Mouse (Mus musculus): ENCODE results near the gene Mybph.
"Not testable (repeated sequence)": the region's sequence is repeated elsewhere in the genome, so short reads cannot be mapped to it uniquely, and the experiment has no call there.

The Mybph gene

DNA sequence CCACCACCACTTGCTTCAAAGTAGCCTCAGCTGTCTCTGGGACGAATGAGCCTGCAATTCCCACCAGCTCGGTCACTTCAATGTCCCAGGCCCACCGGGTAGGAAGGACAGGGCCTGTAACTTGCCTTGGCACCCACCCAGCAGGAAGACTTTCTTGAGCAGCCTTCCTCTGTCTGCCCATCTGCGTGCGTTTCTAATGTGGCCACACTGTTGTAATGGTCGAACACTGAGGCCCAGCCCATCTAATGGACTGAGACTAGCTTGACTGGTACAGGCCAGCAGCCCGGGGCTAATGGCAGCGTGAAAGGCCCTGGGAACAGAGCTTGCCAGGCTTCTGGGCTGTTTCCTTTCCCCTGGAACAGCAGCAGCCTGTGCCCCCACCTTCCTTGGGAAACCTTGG lies 39.1 kb downstream of the Mybph start:
- no peak for DNase-seq (ENCODE audit: low spot score in 2 of 2)

DNA sequence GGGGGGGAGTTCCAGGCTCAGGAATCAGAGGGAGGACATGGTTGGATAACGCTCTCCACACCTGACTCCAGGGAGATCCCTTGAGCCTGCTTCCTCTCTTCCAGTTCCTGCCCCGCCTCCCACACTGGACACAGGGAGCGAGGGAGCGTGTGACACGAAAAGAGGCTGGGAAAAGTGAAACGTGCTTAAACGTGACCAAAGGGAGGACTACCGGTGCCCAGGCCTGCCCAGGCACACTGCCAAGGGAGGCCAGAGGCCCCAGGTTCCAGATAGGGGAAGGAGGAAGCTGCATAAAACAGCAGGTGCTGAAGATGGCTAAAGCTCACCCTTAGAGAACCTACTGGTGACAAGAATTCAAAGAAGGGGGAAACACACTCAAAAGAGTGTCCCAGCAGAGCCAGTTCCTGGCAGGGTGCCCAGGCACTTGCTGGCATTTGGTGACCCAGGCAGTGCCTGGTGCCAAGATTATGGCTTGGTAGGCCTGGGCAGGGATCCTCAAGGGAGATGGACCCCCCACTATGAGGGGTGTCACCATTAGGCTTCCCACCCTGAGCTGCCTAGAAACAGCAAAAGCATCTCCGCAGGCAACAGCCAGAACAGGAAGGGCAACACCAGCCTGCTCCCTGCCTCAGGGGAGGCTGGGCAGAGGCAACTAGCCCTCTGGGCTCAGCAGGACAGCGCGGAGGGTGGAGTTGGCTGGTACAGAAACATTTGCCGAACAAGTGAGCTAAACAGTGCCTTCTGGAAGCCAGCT lies 39.7 kb downstream of the Mybph start:
- DNase-seq (ENCODE audit: low spot score in 2 of 2) = peak; percentile 72 to 83

DNA sequence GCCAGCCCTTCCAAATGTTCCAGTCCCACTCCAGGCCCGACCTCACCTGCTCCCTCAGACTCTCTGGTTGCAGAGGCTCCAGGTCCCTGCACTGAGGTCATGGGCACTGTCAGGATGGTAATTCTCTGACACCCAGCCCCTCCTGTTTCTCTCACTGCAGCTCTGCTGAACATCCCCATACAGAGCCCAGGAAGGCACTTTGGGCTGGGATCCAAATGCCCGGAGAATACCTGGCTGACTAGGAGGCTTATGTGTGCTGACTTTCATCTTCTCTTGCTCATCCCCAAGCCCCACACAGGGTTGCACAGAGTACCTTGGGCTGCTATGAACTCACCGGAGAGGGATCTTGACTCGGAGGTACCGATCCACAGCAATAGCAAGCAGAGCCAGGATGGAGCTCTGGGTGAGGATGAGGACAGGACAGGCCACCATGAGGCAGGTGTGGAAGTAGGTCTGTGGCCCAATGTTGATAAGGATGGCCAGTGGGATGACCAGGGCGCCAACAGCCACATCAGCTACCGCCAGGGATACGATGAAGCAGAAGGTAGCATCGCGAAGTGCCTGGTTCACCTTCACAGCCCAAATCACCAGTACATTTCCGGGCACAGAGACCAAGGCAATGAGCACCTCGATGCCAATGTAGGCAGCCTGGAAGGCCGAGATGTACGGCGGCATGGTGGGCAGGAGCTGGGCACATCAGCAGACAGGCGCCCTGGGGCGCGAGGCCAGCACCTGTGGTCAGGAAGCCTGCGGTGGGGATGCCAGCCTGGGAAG lies 40.6 kb downstream of the Mybph start:
- no peak for DNase-seq (ENCODE audit: low spot score in 2 of 2)

DNA sequence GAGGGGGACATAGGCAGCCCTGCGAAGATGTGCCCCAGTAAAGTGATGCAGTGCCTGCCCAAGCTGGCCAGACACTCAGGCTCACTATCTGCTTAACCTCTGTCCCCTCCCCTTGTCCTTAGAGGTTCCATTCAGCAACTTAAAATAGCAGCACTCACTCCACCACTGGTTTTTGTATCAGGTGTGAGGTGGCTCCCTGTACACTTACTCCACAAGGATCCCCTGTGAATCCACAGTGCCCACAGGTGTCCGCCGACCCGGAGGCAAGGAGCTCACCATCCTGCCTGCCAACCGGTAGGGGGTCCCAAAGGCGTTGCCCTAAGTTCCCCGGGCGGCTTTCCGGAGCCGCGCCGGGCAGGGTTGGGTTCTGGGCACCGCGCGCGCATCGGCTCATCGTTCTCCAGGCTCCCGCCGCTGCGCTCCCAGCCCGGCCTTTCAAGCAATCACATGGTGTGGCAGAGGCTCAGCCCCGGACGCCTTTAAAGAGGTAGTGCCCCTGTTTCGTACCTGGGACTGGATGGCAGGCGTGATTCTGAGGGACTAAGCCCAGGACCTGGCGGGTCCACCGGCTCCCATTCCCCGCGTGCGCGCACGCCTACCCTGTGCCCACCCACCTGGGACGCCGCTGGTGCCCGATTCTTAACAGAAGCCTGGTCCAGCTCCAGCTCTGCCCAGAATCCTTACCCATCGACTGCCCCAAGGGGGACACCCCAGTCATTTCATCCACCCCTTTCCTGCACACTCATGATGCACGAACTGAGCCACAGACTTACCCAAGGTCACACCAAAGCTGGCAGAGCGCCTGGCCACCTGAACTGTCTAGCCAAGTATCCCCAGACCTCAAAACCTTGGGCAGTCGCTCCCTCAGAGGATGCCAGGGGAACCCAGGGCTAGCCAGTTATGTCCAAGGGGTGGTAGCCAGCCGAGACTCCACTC lies 41.5 kb downstream of the Mybph start:
- no peak for DNase-seq (ENCODE audit: low spot score in 2 of 2)

DNA sequence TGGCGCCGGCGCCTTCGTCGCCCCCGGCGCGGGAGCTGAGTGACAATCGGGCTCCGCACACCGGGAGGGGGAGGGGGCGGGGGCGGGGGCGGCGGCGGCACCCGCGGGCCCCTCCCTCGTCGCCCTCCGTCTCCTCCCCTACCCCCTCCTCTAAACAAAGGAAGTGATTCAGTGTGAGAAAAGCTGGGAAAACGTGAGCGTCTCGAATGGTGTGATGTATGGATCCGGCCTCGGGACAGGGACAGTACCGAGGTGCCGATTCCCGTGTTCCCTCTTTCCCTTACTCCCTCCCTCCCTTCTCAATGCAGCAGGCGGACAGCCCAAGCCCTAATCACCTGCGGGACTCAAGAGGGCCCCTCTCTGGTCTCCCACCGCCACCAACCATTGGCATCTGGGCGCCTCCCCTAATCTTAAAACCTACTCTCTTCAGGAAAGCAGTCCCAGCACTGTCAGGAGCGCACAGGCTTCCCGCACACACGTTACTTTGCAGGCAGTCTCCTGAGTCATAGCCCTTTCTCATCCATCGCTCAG lies 42.2 kb downstream of the Mybph start, which contains the start of gene Adora1:
Gene Adora1 (minus strand): TSS at position 41 of the 531 bp plus-strand sequence.
- no peak for DNase-seq (ENCODE audit: low spot score in 2 of 2)

DNA sequence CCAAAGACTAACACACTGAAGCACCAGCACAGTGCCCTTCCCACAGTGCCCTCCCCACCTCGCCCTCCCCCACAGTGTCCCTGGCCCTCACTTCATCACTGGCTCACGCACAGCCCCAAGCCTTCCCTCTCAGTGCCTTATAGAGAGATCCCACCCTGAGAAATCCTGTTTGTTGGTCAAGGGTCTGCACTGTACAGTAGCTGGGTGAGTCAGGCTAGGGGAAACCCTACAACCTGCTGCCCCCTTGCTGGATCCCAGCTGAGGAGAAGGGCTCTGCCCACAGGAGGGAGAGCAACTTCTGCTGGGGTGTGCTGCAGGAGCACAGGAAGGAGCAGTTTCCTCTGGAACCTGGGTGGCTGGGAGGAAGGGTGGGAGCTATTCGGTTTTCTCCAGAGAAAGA lies 42.9 kb downstream of the Mybph start:
- DNase-seq (ENCODE audit: low spot score in 2 of 2) = no peak

DNA sequence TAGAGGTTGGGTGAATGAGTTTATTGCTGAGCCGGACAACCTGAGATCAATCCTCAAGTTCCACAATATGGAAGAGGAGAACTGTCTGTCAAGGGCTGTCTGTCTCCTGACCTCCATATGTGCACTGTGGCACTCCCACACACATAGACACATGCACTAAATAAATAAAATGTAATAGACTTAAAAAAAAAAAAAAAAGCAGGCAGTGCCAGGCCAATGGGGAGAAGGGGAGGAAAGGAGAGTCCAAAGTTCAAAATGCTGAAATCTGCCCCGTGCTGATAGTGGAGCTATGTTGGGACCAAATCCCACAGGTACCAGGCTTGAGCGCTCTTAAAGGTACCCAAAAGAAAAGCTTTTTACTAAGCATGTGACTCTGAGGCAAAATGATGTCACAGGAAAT lies 44.2 kb downstream of the Mybph start:
- no peak for DNase-seq (ENCODE audit: low spot score in 2 of 2)

DNA sequence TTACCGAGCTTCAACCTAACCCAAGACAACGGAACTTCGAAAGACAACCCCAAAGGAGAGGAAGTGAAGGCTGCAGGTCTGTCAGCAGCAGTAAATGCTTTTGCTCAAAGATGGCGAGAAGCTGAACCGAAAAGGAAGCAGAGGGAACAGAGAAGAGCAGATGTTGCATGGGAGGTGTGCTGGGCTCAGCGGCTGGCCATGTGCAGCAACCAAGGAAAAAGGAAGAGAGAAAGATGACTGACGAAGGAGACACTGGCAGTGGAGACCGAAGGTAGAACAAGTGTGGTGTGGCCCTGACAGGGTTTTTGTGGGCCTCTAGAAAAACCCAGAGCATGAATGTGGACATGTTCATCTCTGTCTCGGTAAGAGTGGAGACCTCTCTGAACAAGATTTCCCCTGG lies 47.5 kb downstream of the Mybph start:
- DNase-seq (ENCODE audit: low spot score in 2 of 2) = no peak

DNA sequence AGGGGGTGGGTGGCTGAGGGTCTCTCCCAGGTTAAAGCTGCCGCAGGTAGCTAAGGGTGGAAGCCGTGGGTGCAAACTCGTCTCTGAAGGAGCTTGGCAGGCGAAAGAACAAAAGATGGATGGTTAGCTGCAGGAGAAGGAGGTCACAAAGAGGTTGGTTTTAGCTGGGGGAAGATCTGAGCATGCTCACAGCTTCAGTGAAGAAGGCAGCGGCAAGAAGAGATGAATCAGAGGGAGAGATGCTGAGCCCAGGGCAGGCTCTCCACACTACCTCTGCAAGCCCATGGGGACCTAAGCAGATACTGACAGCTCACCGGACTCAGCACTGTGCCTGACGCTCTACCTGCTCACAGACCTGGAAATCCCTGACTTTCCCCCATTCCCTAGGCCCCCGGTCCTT lies 48.0 kb downstream of the Mybph start:
- no peak for DNase-seq (ENCODE audit: low spot score in 2 of 2)

DNA sequence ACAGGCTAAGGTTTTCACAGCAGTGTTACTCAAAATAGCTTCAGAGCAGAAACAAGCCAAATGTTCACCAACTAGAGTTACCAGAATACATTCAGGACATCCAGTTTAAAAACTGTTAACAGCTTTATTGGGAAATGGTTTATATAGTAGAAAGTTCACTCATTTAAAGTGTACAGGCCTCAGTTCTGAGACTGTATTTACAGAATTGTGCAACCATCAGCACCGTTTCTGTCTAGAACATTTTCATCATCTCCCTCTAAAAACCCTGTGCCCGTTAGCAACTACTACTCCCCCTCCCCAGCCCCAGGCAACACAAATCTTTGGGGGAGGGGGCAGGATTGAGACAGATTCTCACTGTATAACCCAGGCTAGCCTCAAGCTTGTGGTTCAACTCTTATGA lies 49.0 kb downstream of the Mybph start:
- DNase-seq (ENCODE audit: low spot score in 2 of 2) = no peak

DNA sequence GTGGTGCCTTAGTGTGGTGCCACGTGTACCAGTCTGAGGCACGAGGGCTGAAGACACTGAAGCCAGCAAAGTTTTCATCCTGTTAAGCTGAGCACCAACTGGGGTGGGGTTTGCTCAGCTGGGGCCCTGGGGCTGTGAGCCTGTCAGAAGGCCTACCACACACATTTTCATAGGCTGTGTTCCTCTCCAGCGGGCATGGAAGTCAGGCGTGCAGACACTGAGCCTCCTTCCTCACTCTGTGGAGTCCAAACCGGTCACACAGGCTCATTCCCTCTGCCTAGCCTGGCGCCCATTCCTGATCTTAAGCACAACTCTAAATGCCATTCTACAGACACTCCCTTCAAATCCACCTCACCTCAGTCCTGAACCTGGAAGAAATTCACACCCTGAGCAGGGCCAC lies 50.3 kb downstream of the Mybph start:
- DNase-seq (ENCODE audit: low spot score in 2 of 2) = no peak

DNA sequence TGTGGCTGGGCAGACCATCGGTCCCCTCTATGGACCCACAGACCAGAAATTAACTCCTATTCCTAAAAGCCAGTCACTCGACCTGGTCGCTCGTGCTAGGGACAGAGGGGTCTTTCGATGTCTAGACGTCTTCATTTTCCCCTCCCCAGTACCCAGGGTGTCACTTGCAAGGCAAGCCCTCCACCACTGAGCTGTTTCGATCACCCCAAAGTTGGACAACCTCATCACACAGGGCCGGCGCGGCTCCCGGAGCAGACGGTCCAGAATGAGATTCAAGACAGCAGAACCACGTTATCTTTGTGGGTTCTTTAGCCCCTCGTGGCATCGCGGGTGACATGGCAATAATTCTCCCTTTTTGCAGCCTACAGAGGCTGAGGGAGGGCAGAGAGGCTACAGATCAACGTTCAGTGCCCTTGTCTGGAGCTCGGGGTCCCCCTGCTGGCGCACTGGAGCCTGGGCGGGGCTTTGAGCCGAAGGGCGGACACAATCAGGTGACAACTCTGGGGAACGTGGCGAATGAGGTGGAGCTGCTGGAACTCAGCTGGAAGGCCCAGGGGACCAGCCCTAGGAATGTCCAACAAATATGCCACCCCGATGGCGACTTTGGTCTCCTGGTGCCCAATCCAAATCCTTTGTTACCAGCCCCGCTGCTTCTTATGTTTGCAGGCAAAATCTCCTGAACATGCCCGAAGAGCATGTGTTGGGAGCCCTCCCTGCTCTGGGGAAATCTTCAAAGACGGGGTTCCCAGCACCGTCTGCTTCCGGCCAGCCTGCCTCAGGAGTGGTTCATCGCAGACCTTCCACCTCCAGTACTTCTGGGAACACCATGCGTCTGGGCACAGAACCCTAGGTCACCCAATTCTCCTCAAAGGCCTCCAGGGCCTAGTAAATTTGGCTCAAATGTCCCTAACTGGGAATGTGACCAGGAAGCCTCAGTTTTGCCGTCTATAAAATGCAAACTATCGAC lies 51.0 kb downstream of the Mybph start:
- peak; percentile 91 to 93 for DNase-seq (ENCODE audit: low spot score in 2 of 2)

DNA sequence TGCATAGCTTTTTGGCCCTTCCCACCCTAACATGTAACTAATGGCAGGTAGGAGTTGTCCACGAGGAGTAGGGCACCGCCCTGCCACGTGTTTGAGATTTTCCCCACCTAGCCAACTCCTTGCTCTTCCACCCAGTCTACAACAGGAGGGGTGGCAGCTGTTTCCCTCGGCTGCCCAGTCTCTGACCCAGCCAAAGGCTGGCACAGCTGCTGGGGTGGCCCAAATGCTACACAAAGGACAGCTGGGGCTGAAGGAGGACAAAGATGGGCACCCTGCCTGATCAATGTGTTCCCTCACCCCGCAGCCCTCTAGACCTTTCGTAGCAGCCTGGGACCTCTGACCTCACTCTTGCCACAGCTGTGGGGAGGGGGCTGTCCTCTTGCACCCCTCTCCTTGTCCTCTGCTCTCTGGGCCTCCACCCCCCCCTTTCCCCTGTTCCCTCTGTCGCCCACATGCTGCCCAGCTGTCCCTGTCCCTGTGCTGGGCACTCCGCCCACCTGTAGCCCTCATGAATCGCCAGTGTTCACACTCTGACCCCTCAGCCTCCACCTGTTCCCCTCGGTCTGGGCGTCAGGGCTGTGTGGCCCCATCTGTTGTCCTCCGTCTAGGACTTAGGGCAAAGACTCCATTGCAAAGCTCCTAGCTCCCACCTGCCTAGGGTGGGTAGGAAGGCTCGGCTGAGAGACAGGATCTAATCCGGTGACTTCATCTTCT lies 51.9 kb downstream of the Mybph start:
- no peak for DNase-seq (ENCODE audit: low spot score in 2 of 2)

DNA sequence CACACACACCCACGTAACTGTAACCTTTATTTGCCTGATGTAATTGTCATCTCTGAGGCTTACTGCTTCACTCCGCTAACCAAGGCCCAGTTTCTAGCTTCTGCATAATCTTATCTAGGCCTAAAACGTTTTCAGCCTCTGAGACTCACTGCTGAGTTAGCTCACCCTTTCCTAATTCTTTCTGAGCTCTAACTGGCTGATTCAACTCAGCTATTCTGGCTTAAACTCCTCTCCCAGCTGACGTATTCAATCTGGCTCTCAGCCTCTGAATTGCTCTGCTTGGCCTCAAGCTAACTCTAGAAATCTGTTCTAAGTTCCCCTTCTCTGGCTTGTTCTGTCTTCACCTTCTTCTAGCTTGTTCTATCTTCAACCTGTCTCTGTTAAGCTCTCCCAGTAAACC lies 53.3 kb downstream of the Mybph start:
- DNase-seq (ENCODE audit: low spot score in 2 of 2) = no peak

DNA sequence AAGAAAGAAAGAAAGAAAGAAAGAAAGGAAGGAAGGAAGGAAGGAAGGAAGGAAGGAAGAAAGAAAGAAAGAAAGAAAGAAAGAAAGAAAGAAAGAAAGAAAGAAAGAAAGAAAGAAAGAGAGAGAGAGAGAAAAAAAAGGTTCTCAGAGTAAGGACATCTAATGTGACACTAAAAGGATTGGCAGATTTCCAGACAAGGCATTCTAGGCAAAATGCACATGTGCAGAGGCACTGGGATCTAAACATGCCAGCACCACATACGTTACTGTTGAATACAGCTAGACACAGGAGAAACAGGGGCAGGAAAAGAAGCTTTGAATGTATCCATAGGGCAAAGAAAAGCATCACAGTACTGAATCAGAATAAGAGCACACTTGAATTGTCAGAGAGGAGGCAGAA lies 56.4 kb downstream of the Mybph start:
- not testable (repeated sequence) for DNase-seq (ENCODE audit: low spot score in 2 of 2)
